Mouse (Mus musculus): ENCODE results near the gene Polr3e.

Gene Polr3e

GRCm38 (mm10) chr7:120917592-120918461 lies at the start of gene Polr3e:
Gene Polr3e (plus strand): TSS chr7:120917744.
- peak; percentile 100 for DNase-seq (ENCODE audit: low spot score in 2 of 2)

GRCm38 (mm10) chr7:120869883-120870282 lies 47.7 kb upstream of the Polr3e start:
- peak; percentile 22 to 25 for DNase-seq (ENCODE audit: low spot score in 2 of 2)

- no peak for DNase-seq (ENCODE audit: low spot score in 2 of 2)
Measured at GRCm38 (mm10) chr7:120870431-120871008, 47.0 kb upstream of the Polr3e start.

GRCm38 (mm10) chr7:120873083-120873482 lies 44.5 kb upstream of the Polr3e start:
- DNase-seq (ENCODE audit: low spot score in 2 of 2), result peak in 1 of 2 experiments; percentile 39

GRCm38 (mm10) chr7:120874021-120874420 lies 43.5 kb upstream of the Polr3e start:
- DNase-seq (ENCODE audit: low spot score in 2 of 2), result no peak

GRCm38 (mm10) chr7:120874764-120875539 lies 42.6 kb upstream of the Polr3e start:
- DNase-seq (ENCODE audit: low spot score in 2 of 2), result peak; percentile 69 to 77

- peak; percentile 21 to 41 for DNase-seq (ENCODE audit: low spot score in 2 of 2)
Measured at GRCm38 (mm10) chr7:120875540-120876388, 41.8 kb upstream of the Polr3e start.

GRCm38 (mm10) chr7:120878271-120878670 lies 39.3 kb upstream of the Polr3e start:
- no peak for DNase-seq (ENCODE audit: low spot score in 2 of 2)

- no peak for DNase-seq (ENCODE audit: low spot score in 2 of 2)
Measured at GRCm38 (mm10) chr7:120879972-120880371, 37.6 kb upstream of the Polr3e start.

GRCm38 (mm10) chr7:120880770-120881169 lies 36.8 kb upstream of the Polr3e start:
- no peak for DNase-seq (ENCODE audit: low spot score in 2 of 2)

- DNase-seq (ENCODE audit: low spot score in 2 of 2), result no peak
Measured at GRCm38 (mm10) chr7:120881451-120881850, 36.1 kb upstream of the Polr3e start.

GRCm38 (mm10) chr7:120882674-120883073 lies 34.9 kb upstream of the Polr3e start:
- no peak for DNase-seq (ENCODE audit: low spot score in 2 of 2)

GRCm38 (mm10) chr7:120883523-120884290 lies 33.8 kb upstream of the Polr3e start:
- DNase-seq (ENCODE audit: low spot score in 2 of 2), result no peak

- no peak for DNase-seq (ENCODE audit: low spot score in 2 of 2)
Measured at GRCm38 (mm10) chr7:120884746-120885145, 32.8 kb upstream of the Polr3e start.

GRCm38 (mm10) chr7:120893123-120893522 lies 24.4 kb upstream of the Polr3e start:
- DNase-seq (ENCODE audit: low spot score in 2 of 2), result no peak

GRCm38 (mm10) chr7:120897054-120897453 lies 20.5 kb upstream of the Polr3e start:
- no peak for DNase-seq (ENCODE audit: low spot score in 2 of 2)

GRCm38 (mm10) chr7:120897711-120898335 lies 19.7 kb upstream of the Polr3e start:
- no peak for DNase-seq (ENCODE audit: low spot score in 2 of 2)

- DNase-seq (ENCODE audit: low spot score in 2 of 2), result no peak
Measured at GRCm38 (mm10) chr7:120900191-120900590, 17.4 kb upstream of the Polr3e start.

- DNase-seq (ENCODE audit: low spot score in 2 of 2), result no peak
Measured at GRCm38 (mm10) chr7:120901701-120902100, 15.8 kb upstream of the Polr3e start.

GRCm38 (mm10) chr7:120902931-120903330 lies 14.6 kb upstream of the Polr3e start:
- no peak for DNase-seq (ENCODE audit: low spot score in 2 of 2)
